Mouse (Mus musculus): ENCODE results near the gene Irs4.

Irs4 gene

DNA sequence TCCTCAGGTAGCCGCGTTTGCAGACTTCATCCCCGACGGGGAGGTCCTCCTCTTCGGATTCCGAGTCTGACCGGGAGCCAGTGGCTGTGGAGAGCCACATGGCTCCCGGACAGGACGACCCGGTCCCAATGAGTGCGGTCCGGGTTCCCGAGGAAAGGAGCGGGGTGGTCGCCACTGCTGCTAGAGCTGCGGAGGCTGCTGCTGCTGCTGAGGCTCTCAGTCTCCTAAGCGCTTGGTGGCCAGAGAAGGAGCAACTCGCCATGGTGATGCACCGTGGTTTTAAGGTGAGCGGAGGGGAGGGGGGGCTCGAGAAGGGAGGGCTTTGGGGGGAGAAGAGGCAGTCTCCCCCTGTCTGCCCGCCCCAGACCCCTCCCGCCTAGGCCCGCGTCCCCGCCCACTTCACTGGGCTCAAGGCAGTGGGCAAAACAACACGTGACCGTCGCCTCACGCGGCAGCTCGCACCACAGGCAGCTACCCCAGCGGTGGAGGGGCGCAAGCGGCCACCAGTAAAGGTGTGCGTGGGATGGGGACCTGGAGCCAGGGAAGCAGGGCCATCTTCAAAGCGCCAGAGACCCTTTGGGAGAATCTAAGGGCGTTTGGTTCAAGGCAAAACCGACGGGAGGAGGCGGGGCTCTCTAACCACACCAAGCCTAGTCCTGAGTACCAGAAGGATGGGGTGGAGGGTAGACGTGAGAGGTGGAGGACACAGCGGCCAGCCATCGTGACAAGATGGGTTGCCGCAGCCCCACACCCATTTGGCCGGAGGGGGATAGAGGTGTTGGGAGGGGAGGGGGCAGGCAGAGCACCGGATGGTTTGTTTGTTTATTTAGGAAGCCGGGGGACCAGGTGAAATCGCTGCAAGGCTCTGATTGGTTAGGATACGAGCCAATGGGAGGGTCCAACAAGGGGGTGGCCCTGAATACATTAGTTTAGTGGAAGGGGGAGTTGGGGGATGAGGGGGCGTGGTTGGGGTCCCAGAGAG lies at the start of gene Irs4:
TSS of gene Irs4 (minus strand) at position 327 of the 982 bp plus-strand sequence.
- DNase-seq (ENCODE audit: low spot score in 2 of 2) = no peak

DNA sequence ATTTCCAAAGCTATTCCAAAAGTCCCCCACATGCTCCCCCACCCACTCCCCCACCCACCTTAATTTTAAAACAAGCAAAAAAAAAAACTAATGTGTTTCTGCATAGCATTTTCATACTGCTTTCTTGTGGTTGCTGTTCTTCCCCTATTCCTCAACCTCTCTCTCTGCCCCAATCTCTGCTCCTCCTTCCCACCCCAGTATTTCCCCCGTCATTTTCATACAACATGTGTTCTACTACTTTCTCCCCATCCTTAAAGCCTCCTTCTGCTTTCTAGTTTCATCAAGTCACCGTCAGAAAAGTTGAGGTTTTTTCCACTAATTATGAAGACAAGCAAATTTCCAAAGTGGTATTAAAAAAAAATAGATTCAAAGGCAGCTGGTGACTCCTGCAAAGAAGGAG lies 25.3 kb upstream of the Irs4 start:
- DNase-seq (ENCODE audit: low spot score in 2 of 2) = no peak

DNA sequence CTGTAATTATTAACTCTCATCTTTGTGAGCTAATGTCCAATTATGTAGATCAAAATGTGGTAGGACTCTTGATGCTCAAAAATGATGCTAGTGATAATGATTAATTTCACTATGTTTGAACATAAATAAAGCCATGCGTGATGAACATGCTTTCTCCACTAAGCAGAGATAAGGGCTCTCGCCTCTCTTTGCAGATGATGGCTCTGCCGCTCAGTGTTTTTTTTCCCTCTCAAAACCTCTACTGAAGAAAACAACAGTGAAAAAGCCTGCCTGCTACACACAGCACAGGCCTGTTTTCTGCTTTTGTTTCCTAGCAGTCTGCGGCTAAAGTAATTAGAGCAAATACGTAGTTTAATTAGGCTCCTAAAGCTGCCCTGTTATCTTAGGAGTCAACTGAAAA lies 4.5 kb upstream of the Irs4 start:
- no peak for DNase-seq (ENCODE audit: low spot score in 2 of 2)

DNA sequence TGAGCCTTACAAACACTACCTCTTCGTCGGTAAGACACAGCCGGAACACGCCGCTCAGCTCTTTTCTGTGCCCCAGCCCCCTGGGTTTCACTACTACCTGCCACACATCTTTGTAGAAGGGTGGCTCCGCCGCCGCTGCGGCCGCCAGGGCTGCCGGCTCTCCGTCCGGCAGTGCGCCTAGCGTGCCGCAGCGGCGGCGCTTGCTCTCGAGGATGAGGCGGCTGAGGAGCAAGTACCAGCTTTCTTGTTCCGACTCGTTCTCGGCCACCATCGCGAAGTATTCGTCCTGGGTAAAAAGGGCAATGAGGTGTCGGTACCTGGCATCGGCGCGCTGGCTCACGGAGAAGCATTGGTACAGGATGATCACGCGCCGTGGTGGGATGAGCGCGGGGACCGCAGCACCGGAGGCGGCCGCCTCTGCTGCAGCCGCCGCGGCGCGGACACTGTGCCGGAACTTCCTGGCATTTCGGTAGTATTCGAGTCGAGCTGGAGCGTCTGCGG lies 622 bp downstream of the Irs4 start:
- no peak for DNase-seq (ENCODE audit: low spot score in 2 of 2)

DNA sequence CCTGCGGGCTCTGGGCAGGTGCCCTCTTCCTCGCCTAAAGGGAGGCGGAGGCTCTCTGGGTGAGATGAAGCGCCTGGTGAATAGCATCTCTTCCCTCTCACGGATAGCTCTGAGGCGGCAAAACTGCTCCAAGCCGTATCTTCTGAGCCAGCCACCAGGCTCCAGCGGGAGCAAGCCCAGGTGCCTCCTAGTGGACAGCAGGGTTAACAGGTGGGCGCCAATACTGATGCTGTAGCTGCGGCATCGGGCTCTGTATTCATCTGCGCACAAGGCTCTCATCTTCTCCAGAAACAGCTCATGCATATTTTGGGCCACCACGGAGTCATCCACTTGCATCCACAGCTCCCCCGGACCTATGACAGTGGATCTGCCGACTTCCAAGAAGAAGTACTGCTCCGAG lies 1.1 kb downstream of the Irs4 start:
- DNase-seq (ENCODE audit: low spot score in 2 of 2) = no peak

DNA sequence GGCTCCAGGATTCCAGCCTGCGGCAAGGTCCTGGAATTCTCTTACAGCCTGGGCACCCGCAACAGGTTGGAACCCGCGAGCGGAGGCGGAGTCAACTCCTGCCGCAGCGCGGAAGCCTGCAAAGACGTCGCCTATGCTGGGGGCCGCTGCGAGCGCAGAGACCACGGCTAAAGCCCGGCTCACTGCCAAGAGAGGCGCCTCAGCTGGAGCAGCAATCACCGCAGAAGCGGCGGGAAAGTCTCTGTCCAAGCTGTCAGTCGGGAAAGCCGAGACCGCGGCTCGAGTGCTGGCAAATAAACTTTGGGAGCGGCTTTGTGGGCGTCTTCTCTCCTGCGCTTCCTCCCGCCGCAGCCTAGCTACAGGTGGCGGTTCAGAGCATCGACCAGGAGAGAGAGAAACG lies 3.3 kb downstream of the Irs4 start:
- no peak for DNase-seq (ENCODE audit: low spot score in 2 of 2)

Data from urinary bladder, postnatal 4 days (tissue).